Mouse (Mus musculus) liver, adult 2 months (tissue): ENCODE results near the gene Pdxp.

Source experiments
- CTCF ChIP-seq: fragments of 200-500 bp; IDR thresholded peaks from 2 replicates; pipeline ENCODE4 v1.5.1; 2011; ENCODE audit warnings: low read depth, low read length, control low read depth
- POLR2A ChIP-seq: fragments of 200-500 bp; IDR thresholded peaks from 2 replicates; pipeline ENCODE4 v1.6.1; 2011; ENCODE audit warnings: low read length, control low read depth; ENCODE audit not compliant: insufficient read depth; ENCODE audit errors: extremely low read depth

GRCm38 (mm10) chr15:78868826-78869233 lies 44.9 kb upstream of the Pdxp start:
- no peak for TF ChIP-seq CTCF
- TF ChIP-seq POLR2A, result no peak
